Mouse (Mus musculus) megakaryocyte, embryonic 14.5 days (primary cell): ENCODE data around the gene Ndufb2.

Experiments used
- FLI1 ChIP-seq: IDR thresholded peaks from 2 replicates; pipeline ENCODE4 v1.6.1; 2012; ENCODE audit warnings: low read length, inconsistent platforms, mixed read lengths
- GATA1 ChIP-seq: IDR thresholded peaks from 3 replicates; pipeline ENCODE4 v1.6.1; 2012; ENCODE audit warnings: mixed read lengths, low read length, inconsistent platforms, borderline replicate concordance

DNA sequence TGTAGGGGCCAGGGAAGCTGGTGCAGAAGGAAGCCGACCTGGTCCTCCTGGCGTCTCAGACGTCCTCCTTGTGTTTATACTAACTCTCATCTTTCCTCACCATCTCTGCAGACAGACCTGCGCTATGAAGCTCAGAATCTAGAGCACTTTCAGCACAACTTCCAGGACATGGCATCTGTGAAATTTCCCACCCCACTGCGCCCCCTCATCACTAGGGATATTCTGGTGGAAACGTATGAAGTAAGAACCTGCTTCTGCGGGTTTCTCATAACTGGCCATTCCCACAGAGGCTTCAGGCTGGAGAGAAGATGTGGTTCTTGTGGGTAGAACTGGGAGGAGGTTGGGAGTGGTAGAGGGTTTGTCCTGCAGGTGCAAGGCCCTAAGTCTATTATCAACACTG is 12.8 kb upstream of the Ndufb2 start:
- TF ChIP-seq GATA1 = no peak
- TF ChIP-seq FLI1 = no peak
